8 mouse cellular contexts compared by ENCODE assay signal in genomic region chr5:33657251-33657786, GRCm38 (mm10). TPM values are rescaled to one million over a fixed set of nuclear protein-coding genes. Genes with fewer than 3 reads are reported as not detected.
DNase-seq lines count a peak whose midpoint lies in the region; ATAC-seq and TF ChIP-seq lines count a peak whose summit lies in the region.

No protein-coding gene starts in this region.

- under 1% methylated on average over 32 of the region's 32 CpGs for WGBS in embryonic facial prominence, embryonic 13.5 days
- WGBS in limb, embryonic 10.5 days = under 1% methylated on average over 32 of the region's 32 CpGs

- DNase-seq in gastrocnemius, adult 2 months = no peak
- DNase-seq in gastrocnemius, adult 18-20 months (ENCODE audit: low spot score) = no peak
- DNase-seq in limb, embryonic 10.5 days (ENCODE audit: low spot score) = no peak
- DNase-seq in retina, embryonic 14.5 days (ENCODE audit: low spot score) = no peak
- DNase-seq in cerebellum, adult 9-11 months = no peak

- peaks cover 47% of the 10 kb centered on the region for H3K36me3 ChIP-seq in C2C12 (ENCODE audit: control insufficient read depth, insufficient read depth)
- H3K36me3 ChIP-seq in embryonic facial prominence, embryonic 13.5 days = peaks cover 40% of the 10 kb centered on the region
- peaks cover 53% of the 10 kb centered on the region for H3K36me3 ChIP-seq in limb, embryonic 10.5 days

- H3K9ac ChIP-seq in embryonic facial prominence, embryonic 13.5 days = peak overlapping the region; percentile 86

- H3K27ac ChIP-seq in gastrocnemius, adult 2 months = peak overlapping the region; percentile 98
- H3K27ac ChIP-seq in embryonic facial prominence, embryonic 13.5 days = peak overlapping the region; percentile 95
- H3K27ac ChIP-seq in limb, embryonic 10.5 days = peak overlapping the region; percentile 94

- H3K79me2 ChIP-seq in C2C12 (ENCODE audit: control insufficient read depth, insufficient read depth) = peaks cover 75% of the 10 kb centered on the region

- 0 out of 2 replicates have a peak, but pooled peaks have one; percentile 1 for ATAC-seq in embryonic facial prominence, embryonic 13.5 days (ENCODE audit: insufficient number of reproducible peaks, insufficient read depth, low FRiP score, low TSS enrichment, low read depth)
- ATAC-seq in monocyte, adult 5-6 weeks (replicated peaks; ENCODE audit: insufficient number of reproducible peaks, low FRiP score, low TSS enrichment, poor library complexity, severe bottlenecking) = peak; percentile 14

- intact Hi-C loops in gastrocnemius, adult 2 months (cut with DNase I) = no loop called here

- H3ac ChIP-seq in C2C12 (ENCODE audit: control insufficient read depth, insufficient read length, low read depth) = peak overlapping the region; percentile 72

- H3K27me3 ChIP-seq in C2C12 (ENCODE audit: control insufficient read depth, insufficient read depth, insufficient read length) = no peaks in the 10 kb centered on the region
- H3K27me3 ChIP-seq in embryonic facial prominence, embryonic 13.5 days = no peaks in the 10 kb centered on the region
- H3K27me3 ChIP-seq in limb, embryonic 10.5 days (ENCODE audit: low read depth, poor library complexity, severe bottlenecking) = no peaks in the 10 kb centered on the region

- H3K9me3 ChIP-seq in embryonic facial prominence, embryonic 13.5 days = no peaks in the 10 kb centered on the region
- H3K9me3 ChIP-seq in limb, embryonic 10.5 days (replicated peaks) = no peaks in the 10 kb centered on the region

- TF ChIP-seq CTCF in gastrocnemius, adult 2 months (IDR thresholded peaks at IDR 0.05) = no peak
- TF ChIP-seq CTCF in C2C12 (IDR thresholded peaks at IDR 0.05; ENCODE audit: control insufficient read depth, insufficient read depth, insufficient read length) = no peak

- H3K4me3 ChIP-seq in gastrocnemius, adult 2 months = peak overlapping the region; percentile 84
- peak overlapping the region; percentile 97 for H3K4me3 ChIP-seq in C2C12 (ENCODE audit: insufficient read depth, poor library complexity, severe bottlenecking)
- peak overlapping the region; percentile 76 for H3K4me3 ChIP-seq in embryonic facial prominence, embryonic 13.5 days
- peak overlapping the region; percentile 77 for H3K4me3 ChIP-seq in limb, embryonic 10.5 days

- H3K4me1 ChIP-seq in embryonic facial prominence, embryonic 13.5 days = peaks cover 31% of the 10 kb centered on the region
- peaks cover 48% of the 10 kb centered on the region for H3K4me1 ChIP-seq in limb, embryonic 10.5 days

- peaks cover 45% of the 10 kb centered on the region for H3K79me3 ChIP-seq in C2C12 (ENCODE audit: low read depth)

- peak overlapping the region; percentile 96 for H3K4me2 ChIP-seq in embryonic facial prominence, embryonic 13.5 days

TF ChIP-seq in C2C12, 6 proteins besides CTCF, POLR2A, EP300 and RAD21:
- no peak for TF ChIP-seq MYOD1 (IDR thresholded peaks at IDR 0.05; ENCODE audit: control insufficient read depth, insufficient read length, low read depth)

RNA-seq across cellular contexts. Expression of gene Tacc3, which starts 0.6 kb away (rescaled TPM):
- total RNA-seq in gastrocnemius, adult 2 months (2021) = 1 to 10 TPM in 1 of 2 experiments, under 1 TPM in 1; 0.97 to 1.3 TPM
- total RNA-seq in gastrocnemius, adult 18-20 months (2021) = 1 to 10 TPM; 1.3 to 1.7 TPM
- polyA plus RNA-seq in C2C12 (2012; fragmentation: generic; extraction: Trizol) = 109 TPM
- 207 and 208 TPM in 2 replicates for polyA plus RNA-seq in embryonic facial prominence, embryonic 13.5 days (2015; fragmentation: Nextera tagmentation; extraction: Ambion mirVana)
- polyA plus RNA-seq in limb, embryonic 10.5 days (2016; fragmentation: Nextera tagmentation; extraction: Ambion mirVana) = 323 and 325 TPM in 2 replicates
- total RNA-seq in monocyte, adult 5-6 weeks (2017) = 24.9 to 30.8 TPM (median 27.7 TPM) in 3 replicates

RNA-seq across cellular contexts. Expression of gene Tmem129, which starts 0.9 kb away (rescaled TPM):
- 10 to 100 TPM in 1 of 2 experiments, 1 to 10 TPM in 1; 9.0 to 11.7 TPM for total RNA-seq in gastrocnemius, adult 2 months (2021)
- 1 to 10 TPM; 8.4 TPM for total RNA-seq in gastrocnemius, adult 18-20 months (2021)
- polyA plus RNA-seq in C2C12 (2012; fragmentation: generic; extraction: Trizol) = 26.1 TPM
- 39.9 and 40.0 TPM in 2 replicates for polyA plus RNA-seq in embryonic facial prominence, embryonic 13.5 days (2015; fragmentation: Nextera tagmentation; extraction: Ambion mirVana)
- 40.5 and 47.2 TPM in 2 replicates for polyA plus RNA-seq in limb, embryonic 10.5 days (2016; fragmentation: Nextera tagmentation; extraction: Ambion mirVana)
- total RNA-seq in monocyte, adult 5-6 weeks (2017) = 5.3 to 21.8 TPM (median 6.9 TPM) in 3 replicates

RNA-seq across cellular contexts. Expression of gene Slbp, which starts 4.9 kb away (rescaled TPM):
- 1 to 10 TPM; 6.3 to 7.7 TPM for total RNA-seq in gastrocnemius, adult 2 months (2021)
- total RNA-seq in gastrocnemius, adult 18-20 months (2021) = 1 to 10 TPM; 5.7 to 8.1 TPM
- polyA plus RNA-seq in C2C12 (2012; fragmentation: generic; extraction: Trizol) = 47.4 TPM
- 246 and 251 TPM in 2 replicates for polyA plus RNA-seq in embryonic facial prominence, embryonic 13.5 days (2015; fragmentation: Nextera tagmentation; extraction: Ambion mirVana)
- 340 and 345 TPM in 2 replicates for polyA plus RNA-seq in limb, embryonic 10.5 days (2016; fragmentation: Nextera tagmentation; extraction: Ambion mirVana)
- 195 to 235 TPM (median 203 TPM) in 3 replicates for total RNA-seq in monocyte, adult 5-6 weeks (2017)

RNA-seq across cellular contexts. Expression of gene Gm9903, which starts 27.6 kb away (rescaled TPM):
- under 1 TPM in 1 of 2 experiments, not detected in 1; 0.64 TPM for total RNA-seq in gastrocnemius, adult 2 months (2021)
- under 1 TPM; 0.34 to 0.38 TPM for total RNA-seq in gastrocnemius, adult 18-20 months (2021)
- polyA plus RNA-seq in C2C12 (2012; fragmentation: generic; extraction: Trizol) = 0.18 TPM
- polyA plus RNA-seq in embryonic facial prominence, embryonic 13.5 days (2015; fragmentation: Nextera tagmentation; extraction: Ambion mirVana) = 0.38 and 0.44 TPM in 2 replicates
- 0.30 and 0.91 TPM in 2 replicates for polyA plus RNA-seq in limb, embryonic 10.5 days (2016; fragmentation: Nextera tagmentation; extraction: Ambion mirVana)
- total RNA-seq in monocyte, adult 5-6 weeks (2017) = 2.0 TPM in 1 of 3 replicates, not detected in the others

RNA-seq across cellular contexts. Expression of gene Fam53a, which starts 27.9 kb away (rescaled TPM):
- 10 to 100 TPM; 59.4 to 68.6 TPM for total RNA-seq in gastrocnemius, adult 2 months (2021)
- 10 to 100 TPM; 57.4 to 66.2 TPM for total RNA-seq in gastrocnemius, adult 18-20 months (2021)
- 31.4 TPM for polyA plus RNA-seq in C2C12 (2012; fragmentation: generic; extraction: Trizol)
- polyA plus RNA-seq in embryonic facial prominence, embryonic 13.5 days (2015; fragmentation: Nextera tagmentation; extraction: Ambion mirVana) = 63.3 and 67.7 TPM in 2 replicates
- 78.8 and 81.4 TPM in 2 replicates for polyA plus RNA-seq in limb, embryonic 10.5 days (2016; fragmentation: Nextera tagmentation; extraction: Ambion mirVana)
- 12.5 to 25.0 TPM (median 16.3 TPM) in 3 replicates for total RNA-seq in monocyte, adult 5-6 weeks (2017)

Comparison
In these comparisons a context has a peak if more than half of its experiments do, and no peak if none do; other contexts are left out.
1. RNA of gene Slbp, which starts 4.9 kb away (total RNA-seq): 195 to 235 TPM in monocyte, adult 5-6 weeks; 5.7 to 8.1 TPM in gastrocnemius, adult 18-20 months and 6.3 to 7.7 TPM in gastrocnemius, adult 2 months; every median in the first group is over 10 times any median in the second.
2. Peak in every context shown above with its lines, with median percentiles within 50 percentile points of each other: H3K27ac ChIP-seq and H3K4me3 ChIP-seq.